Mouse (Mus musculus) macrophage (primary cell): Measurements from ENCODE around the gene Lyrm7. TPM values are rescaled to one million over a fixed set of nuclear protein-coding genes. Genes with fewer than 3 reads are reported as not detected.
A peak's percentile ranks its signal among the peaks of the same experiment; 100 is the strongest.
"Not testable (repeated sequence)": the region's sequence is repeated elsewhere in the genome, so short reads cannot be mapped to it uniquely, and the experiment has no call there.

Experiments
- H3K27ac ChIP-seq: fragments of 350-480 bp; formaldehyde crosslinking; 2 replicates; pipeline ENCODE4 v1.9.0; 2021
- H3K36me3 ChIP-seq: fragments of 350-480 bp; formaldehyde crosslinking; 2 replicates; pipeline ENCODE4 v1.9.0; 2021; ENCODE audit errors: inconsistent target
- H3K4me3 ChIP-seq: fragments of 350-480 bp; formaldehyde crosslinking; 2 replicates; pipeline ENCODE4 v1.9.0; 2021; ENCODE audit errors: inconsistent target
- H3K79me2 ChIP-seq: fragments of 350-480 bp; formaldehyde crosslinking; 2 replicates; pipeline ENCODE4 v1.9.0; 2021; ENCODE audit errors: inconsistent target
- WGBS: methylation state at CpG from one replicate; pipeline ENCODE4 v1.1.7; 2026; ENCODE audit warnings: inconsistent platforms; ENCODE audit not compliant: missing documents; 5-methylcytosine and 5-hydroxymethylcytosine counted together
- polyA plus RNA-seq: library from polyadenylated mRNA; stranded (reverse); fragments of 250-400 nt; gene quantifications from 3 replicates; pipeline ENCODE4 v1.2.4, GENCODE M21; 2018; ENCODE audit warnings: inconsistent platforms

Lyrm7 gene
- polyA plus RNA-seq, 1 experiment from 2014 or later = 3.3 TPM

DNA sequence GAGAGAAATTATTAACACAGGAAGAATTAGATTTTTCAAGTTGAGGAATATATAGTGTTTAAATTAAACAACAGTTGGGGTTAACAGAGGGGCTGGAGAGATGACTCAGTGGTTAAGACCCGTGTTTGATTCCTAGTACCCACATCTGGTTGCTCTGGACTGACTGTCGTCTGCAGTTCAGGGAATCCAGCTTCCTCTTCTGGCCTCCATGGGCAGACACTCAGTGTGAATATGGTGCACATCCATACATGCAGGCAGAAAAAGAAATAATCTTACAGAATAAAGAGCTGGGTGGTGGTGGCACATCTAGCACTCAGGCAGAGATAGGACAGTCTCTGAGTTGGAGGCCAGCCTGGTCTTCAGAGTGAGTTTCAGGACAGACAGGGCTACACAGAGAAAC is 7.7 kb upstream of the Lyrm7 start:
- peaks cover 37% of the 10 kb centered on the region for H3K79me2 ChIP-seq
- H3K4me3 ChIP-seq = no peak overlapping the region
- WGBS = 44% methylated on average over 2 of the region's 2 CpGs
- H3K27ac ChIP-seq = no peak overlapping the region
- H3K36me3 ChIP-seq = peaks cover 30% of the 10 kb centered on the region

DNA sequence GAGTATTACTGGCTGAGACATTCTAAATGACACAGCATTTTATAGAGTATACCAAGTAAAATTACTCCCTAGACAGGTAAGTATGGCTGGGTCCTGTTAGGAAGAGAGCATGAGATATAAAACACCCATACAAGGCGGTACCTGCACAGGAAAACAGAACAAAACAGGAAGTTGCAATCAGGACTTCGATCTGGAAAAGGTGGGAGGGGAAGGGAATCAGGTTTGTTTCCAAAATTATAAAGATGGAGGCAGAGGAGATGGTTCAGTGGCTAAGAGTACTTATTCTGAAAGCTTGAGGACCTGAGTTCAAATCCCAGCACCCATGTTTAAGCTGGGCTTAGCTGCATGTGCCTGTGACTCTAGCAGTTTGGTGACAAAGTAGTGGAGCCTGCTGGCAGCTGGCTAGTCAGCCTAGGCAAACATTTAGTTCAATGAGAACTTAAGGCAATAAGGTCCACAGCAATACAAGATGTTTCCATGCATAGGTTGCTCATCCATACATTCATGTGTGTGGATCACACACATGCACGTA is 7.3 kb upstream of the Lyrm7 start:
- Histone ChIP-seq H3K27ac (0 out of 2 replicates have a peak overlapping the region, but pooled peaks have one; percentile 70), H3K79me2 (peaks cover 37% of the 10 kb centered on the region), H3K4me3 (peak overlapping the region; percentile 66; the same call in 1 of the 2 replicates), H3K36me3 (peaks cover 28% of the 10 kb centered on the region)
- 47% methylated on average over 3 of the region's 3 CpGs for WGBS

DNA sequence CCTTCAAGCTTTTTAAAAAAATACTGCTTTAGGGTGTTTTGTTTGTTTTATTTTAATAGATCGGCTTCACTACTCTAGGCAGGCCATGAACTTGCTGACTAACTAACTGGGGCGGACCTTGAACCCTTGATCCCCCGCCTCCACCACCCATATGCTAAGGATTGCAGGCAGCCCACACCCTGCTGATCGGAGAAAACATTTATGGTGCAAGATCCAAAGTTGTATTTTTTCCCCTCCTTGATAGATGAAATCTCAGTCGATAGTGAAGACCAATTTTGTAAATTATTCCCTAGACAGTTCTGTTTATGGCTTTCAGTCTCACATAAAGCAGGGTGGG is 6.3 kb upstream of the Lyrm7 start:
- Histone ChIP-seq H3K36me3 (peaks cover 25% of the 10 kb centered on the region), H3K27ac (peak overlapping the region; percentile 70), H3K4me3 (peak overlapping the region; percentile 66), H3K79me2 (peaks cover 37% of the 10 kb centered on the region)
- 0% methylated on average over 5 of the region's 5 CpGs for WGBS

DNA sequence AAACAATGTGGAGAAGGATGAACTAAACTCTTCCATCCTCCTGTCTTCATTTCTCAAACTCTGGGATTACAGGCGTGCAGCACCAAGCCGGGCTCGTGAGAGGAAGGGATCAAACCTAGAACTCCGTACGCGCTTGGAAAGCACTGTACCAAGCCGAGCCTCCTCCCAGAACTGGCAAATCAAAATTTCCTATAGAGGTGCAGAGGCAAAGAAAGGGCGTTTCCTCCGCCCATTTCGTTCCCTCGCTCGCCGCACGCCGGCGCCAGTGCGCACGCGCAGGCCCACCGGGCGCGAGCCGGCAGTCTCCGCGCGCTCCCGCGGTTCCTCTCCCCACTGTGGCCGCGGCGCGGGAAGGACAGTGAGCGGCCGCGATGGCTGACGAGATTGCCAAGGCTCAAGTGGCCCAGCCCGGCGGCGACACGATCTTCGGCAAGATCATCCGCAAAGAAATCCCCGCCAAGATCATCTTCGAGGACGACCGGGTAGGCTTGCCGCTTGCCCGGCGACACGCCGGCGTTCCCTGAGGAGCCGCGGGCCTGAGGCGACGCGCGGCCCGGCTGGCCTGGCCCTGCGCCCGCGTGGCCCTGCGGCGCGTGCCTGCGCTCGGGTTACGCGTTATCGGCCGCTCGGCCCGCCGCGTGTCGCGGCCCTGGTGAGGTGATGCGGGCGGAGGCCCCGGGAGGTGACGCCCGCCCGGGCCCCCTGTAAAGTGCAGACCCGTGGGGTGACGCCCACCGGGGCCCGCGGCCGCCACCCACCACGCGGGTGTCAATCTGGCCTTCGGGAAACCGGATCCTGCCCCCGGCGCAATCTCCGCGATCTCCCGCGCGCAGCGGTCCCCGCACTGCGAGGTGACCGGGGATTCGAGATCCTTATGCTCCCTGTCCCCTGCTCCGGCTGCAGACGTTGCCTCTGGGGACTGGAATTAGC is 5.7 kb upstream of the Lyrm7 start, which contains the start of gene Hint1:
TSS of gene Hint1 (plus strand) at position 265 of the 930 bp plus-strand sequence.
- H3K27ac ChIP-seq = peak within 1 kb of the TSS; percentile 70

DNA sequence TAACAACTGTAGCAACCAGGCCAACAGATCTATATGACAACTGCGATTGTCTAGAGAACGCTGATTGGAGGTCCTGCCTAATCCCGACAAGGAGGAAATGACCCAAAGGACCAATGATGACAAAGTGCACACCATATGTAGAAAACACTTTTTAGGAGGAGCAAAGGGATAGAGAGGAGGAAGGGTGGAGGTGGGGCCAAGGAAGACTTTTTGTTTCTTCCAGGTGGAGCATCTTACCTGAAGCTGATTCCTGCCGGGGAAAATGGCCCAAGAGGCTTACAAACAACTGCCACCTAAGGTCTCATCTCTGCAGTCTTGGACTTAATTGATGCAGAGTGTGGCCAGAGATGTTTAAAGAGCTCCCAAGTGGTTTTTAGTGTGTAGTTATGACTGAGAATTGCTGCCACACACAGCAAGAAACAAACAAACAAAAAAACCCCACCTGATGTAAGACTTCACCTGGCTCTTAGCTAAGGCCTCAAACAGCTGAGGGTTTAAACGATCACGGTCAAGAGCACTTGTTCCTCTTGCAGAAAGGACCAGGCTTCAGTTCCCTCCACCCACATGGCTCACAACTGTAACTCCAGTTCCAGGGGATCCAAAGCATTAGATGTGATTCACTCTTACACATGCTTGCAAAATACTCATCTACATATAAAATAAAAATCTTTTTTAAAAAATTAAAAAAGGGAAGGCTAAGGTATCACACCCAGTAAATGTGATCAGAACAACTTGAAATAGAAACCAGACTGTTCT is 4.8 kb upstream of the Lyrm7 start:
- 56% methylated on average over 5 of the region's 6 CpGs for WGBS
- Histone ChIP-seq H3K79me2 (peaks cover 37% of the 10 kb centered on the region), H3K36me3 (peaks cover 10% of the 10 kb centered on the region), H3K27ac (peak overlapping the region; percentile 66), H3K4me3 (peak overlapping the region; percentile 30)

More for the DNA sequence above, 5.7 kb upstream of the Lyrm7 start, which contains the start of gene Hint1:
- Histone ChIP-seq H3K79me2 (peaks cover 37% of the 10 kb centered on the region), H3K36me3 (peaks cover 19% of the 10 kb centered on the region), H3K4me3 (peak within 1 kb of the TSS; percentile 66)
- under 1% methylated on average over 89 of the region's 107 CpGs for WGBS

DNA sequence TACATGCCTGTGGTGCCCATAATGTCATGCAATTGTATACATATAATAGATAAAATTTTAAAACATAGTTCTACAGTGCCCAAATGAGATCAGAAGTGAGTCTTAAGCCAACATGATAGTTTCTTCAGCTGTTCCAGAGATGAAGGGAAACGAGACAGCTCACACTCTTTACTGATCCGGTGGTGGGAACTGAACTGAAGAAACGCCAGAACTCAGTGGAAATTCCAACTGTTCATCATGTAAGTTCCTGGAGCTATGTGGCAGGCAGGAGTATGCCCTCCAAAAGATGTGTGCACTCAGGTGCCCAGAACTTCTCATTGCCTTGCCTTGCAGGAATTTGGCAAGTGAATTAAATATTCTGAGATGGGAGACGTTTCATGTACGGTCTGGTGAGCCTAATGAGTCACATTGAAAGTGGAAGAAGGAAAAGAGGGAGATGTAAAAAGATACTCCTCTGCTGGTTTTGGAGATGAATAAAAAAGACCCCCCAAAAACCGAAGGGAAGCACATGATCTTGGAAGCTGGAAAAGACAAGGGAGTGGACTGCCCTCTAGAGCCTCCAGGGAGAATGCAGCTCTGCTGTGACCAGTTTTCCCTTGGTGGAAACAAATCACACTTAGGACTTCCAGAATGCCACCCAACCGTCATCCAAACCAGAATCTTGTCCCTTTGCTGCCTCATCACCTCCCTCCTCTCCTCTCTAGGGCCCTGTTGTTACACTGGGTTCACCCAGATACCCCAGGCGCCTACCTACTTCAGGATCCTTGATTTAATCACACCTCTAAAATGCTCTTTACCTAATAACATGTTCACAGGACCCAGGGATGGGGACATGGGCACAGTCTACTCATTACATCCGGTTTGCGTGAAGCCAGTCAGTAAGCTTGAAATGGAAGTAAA is 2.2 kb upstream of the Lyrm7 start:
- H3K27ac ChIP-seq = no peak overlapping the region
- H3K36me3 ChIP-seq = no peaks in the 10 kb centered on the region
- WGBS = 46% methylated on average over 10 of the region's 10 CpGs
- H3K79me2 ChIP-seq = peaks cover 12% of the 10 kb centered on the region
- H3K4me3 ChIP-seq = no peak overlapping the region

DNA sequence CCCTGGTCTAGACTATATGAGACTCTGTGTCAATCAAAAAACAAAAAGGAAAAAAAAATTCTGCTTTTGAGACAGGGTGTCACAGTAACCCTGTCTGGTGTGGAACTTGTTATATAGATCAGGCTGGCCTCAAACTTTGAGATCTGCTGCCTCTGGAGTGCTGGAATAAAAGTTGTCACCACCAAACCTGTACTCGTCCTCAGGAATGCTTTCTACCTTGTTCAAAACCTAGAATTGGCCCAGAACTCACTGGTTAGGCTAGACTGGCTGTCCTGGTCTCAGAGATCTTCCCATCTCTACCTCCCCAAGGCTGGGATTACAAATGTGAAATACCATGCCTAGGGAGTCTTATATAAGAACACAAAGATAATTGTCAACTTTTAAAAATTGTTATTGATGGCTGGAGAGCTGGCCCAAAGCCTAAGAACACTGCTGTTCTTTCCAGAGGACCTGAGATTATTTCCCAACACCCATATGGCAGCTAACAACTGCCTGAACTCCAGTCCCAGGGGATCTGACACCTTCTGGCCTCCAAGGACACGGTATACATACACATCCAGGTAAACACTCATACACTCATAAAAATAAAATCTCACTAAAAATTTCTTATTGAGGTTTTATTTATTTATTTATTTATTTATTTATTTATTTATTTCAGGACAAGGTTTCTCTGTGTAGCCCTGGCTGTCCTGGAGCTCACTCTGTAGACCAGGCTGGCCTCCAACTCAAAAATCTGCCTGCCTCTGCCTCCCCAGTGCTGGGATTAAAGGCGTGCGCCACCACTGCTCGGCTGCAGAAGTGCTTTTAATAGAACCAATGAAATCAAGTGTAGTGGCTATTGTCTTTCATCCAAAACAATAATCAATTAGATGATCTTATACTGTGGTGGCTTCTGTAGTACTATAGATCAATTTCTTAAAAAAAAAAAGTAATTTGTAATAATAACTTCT is 1.0 kb upstream of the Lyrm7 start:
- peaks cover under 1% of the 10 kb centered on the region; the same call in 1 of the 2 replicates for H3K79me2 ChIP-seq
- H3K4me3 ChIP-seq = no peak overlapping the region
- peak overlapping the region; percentile 89 for H3K27ac ChIP-seq
- H3K36me3 ChIP-seq = no peaks in the 10 kb centered on the region
- WGBS = 97% methylated on average over 5 of the region's 5 CpGs

DNA sequence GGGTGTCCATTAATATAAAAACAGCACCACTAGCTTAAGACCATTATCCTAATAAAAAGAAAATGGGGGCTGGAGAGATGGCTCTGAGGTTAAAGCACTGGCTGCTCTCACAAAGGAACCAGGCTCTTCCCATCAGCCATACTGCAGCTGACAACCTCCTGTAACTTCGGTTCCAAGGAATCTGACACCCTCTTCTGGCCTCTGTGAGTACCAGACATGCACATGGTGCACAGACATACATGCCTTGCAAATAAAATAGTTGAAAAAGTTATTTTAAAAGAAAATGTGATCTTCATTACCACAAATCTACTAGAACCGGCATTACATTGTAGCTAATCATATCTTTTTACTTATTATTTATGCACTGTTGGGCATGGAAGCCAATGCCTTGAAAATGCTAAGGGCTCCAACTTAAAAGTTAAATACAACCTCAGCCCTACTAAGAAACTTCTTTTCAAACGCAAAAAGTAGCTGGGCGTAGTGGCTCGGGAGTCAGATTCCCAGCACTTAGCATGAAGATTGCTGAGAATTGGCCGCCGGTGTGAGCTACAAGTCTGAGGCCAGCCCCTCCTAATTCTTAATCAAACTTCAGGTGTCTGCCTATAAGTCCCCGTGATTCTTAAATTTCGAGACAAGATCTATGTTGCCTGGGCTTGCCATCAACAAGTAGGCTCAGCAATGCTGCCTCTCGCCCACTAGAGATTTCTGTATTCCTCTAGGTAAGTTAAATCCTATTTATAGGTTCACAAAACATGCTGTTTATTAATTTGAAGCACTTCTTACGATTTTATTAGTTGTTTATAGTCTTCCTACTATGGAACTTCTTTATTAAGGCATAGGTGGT is 1.2 kb downstream of the Lyrm7 start:
- Histone ChIP-seq H3K27ac (peak overlapping the region; percentile 54; the same call in 1 of the 2 replicates), H3K79me2 (no peaks in the 10 kb centered on the region), H3K4me3 (peak overlapping the region; percentile 68), H3K36me3 (no peaks in the 10 kb centered on the region)
- 18% methylated on average over 11 of the region's 11 CpGs for WGBS

DNA sequence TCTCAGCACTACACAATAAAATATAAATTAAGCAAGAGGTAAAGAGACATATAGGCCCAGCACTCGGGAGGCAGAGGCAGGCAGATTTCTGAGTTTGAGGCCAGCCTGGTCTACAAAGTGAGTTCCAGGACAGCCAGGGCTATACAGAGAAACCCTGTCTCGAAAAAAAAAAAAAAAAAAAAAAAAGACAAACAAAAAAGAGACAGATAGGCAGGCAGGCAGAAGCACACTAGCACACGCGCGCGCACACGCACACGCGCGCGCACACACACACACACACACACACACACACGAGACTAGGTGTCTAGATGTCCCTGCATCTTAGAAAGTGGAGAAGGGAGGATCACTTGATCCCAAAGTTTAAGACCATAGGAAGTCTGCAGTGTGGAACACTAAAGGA is 1.8 kb downstream of the Lyrm7 start:
- H3K79me2 ChIP-seq, H3K36me3 ChIP-seq, H3K27ac ChIP-seq, H3K4me3 ChIP-seq: not testable (repeated sequence)
- WGBS = 86% methylated on average over 7 of the region's 12 CpGs

DNA sequence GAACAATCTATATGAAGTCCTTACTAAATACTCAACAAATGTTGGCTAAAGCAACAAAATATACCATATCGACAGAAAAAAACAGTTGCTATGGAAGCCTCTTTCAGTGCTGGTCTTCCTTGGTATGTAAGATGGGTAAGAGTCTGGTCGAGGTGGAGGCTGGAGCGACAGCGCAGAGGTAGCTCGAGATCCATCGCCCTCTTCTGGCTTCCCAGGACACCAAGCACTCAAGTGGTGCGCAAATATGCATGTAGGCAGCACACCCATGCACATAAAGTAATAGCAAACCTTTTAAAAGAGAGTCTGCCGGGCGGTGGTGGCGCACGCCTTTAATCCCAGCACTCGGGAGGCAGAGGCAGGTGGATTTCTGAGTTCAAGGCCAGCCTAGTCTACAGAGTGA is 9.1 kb downstream of the Lyrm7 start:
- 100% methylated on average over 10 of the region's 12 CpGs for WGBS
- no peak overlapping the region for H3K27ac ChIP-seq
- no peaks in the 10 kb centered on the region for H3K36me3 ChIP-seq
- no peaks in the 10 kb centered on the region for H3K79me2 ChIP-seq
- H3K4me3 ChIP-seq = no peak overlapping the region

DNA sequence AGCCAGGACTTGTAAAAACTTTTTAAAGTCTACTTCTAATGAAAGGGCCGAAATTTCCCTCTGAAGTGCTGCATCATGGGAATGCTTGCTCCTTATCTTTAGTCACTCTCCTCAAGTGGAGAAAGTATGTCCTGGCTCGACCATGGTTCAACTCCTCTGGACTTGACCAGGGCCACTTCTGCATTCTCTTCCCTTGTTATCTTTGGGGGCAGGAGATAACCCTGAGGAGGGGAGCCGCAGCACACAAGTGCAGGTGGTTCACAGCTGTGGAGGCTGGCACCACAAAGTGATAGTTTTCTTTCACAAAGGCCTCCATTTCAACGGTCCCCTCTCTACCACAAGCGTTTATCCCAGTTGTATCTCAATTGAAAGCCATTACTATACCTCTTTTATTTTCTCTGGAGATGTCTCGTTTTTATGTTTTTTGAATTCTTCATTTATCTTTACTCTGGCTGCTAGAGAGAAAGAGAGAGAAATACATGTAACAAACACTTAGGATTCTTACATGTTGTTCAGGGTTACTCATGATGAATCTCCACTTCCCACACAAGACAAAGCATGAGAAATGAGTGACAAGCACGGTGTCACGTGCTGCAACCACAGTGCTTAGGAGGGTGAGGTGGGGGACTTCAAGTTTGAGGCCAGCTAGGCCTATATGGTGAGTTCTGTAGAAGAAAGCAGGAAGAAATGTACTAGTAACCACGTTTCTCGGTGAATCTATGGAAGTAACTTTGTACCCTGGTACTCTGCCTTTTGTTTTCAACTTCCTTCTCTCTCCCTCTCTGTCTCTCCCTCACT is 10.6 kb downstream of the Lyrm7 start:
- H3K27ac ChIP-seq = no peak overlapping the region
- H3K36me3 ChIP-seq = no peaks in the 10 kb centered on the region
- WGBS = 56% methylated on average over 10 of the region's 10 CpGs

More for the DNA sequence above, 10.6 kb downstream of the Lyrm7 start:
- Histone ChIP-seq H3K4me3 (no peak overlapping the region), H3K79me2 (no peaks in the 10 kb centered on the region)
